Mouse (Mus musculus) CH12.LX (cell line): ENCODE measurements at regions not wholly inside any gene's neighbourhood (a gene's known extent, or its start where the extent isn't known, plus 50 kb on each side); places are given as distances from the start of the nearest gene placed in this dataset.

Experiments
- DNase-seq: peaks from one replicate; pipeline ENCODE4 v3.0.0-alpha.2; 2013; ENCODE audit errors: extremely low read depth
- H3K27ac ChIP-seq: 2 replicates; pipeline ENCODE4 v1.5.1; 2012; ENCODE audit warnings: low read depth, mild to moderate bottlenecking, control low read depth, moderate library complexity; ENCODE audit not compliant: insufficient read depth
- H3K27me3 ChIP-seq: replicated peaks from 2 replicates; pipeline ENCODE3; 2012; ENCODE audit warnings: inconsistent platforms
- H3K36me3 ChIP-seq, 2 experiments: replicated peaks in 1 of 2; 2 replicates each; pipeline versions ENCODE3 to v1.6.1; 2012; ENCODE audit warnings: inconsistent platforms in 1 of 2, low read length in 1 of 2, mild to moderate bottlenecking in 1 of 2, mixed read lengths in 1 of 2, moderate library complexity in 1 of 2; ENCODE audit not compliant: control insufficient read depth in 1 of 2, insufficient read depth in 1 of 2
- H3K4me1 ChIP-seq, 2 experiments: 2 replicates each; pipeline ENCODE4 v1.6.1; 2012; ENCODE audit warnings: inconsistent platforms in 1 of 2, moderate library complexity in 1 of 2; ENCODE audit not compliant: insufficient read depth in 2 of 2, control insufficient read depth in 1 of 2
- H3K4me2 ChIP-seq: 2 replicates; pipeline ENCODE4 v1.6.1; 2012; ENCODE audit warnings: low read depth, mild to moderate bottlenecking, control low read depth; ENCODE audit not compliant: poor library complexity, insufficient read depth, severe bottlenecking
- H3K4me3 ChIP-seq, 3 experiments: fragments of 150-350 bp in 1 of 3; sonication (generic) in 1 of 3; replicated peaks in 1 of 3; 2 replicates each; pipeline versions ENCODE3 to v1.5.1; 2011 to 2012; ENCODE audit warnings: low read depth in 2 of 3, low read length in 2 of 3, mild to moderate bottlenecking in 2 of 3, moderate library complexity in 2 of 3, control low read depth in 1 of 3, improper control_type of control experiment in 1 of 3, inconsistent platforms in 1 of 3, mixed read lengths in 1 of 3; ENCODE audit not compliant: poor library complexity in 1 of 3
- H3K79me2 ChIP-seq: replicated peaks from 2 replicates; pipeline ENCODE4 v1.6.1; 2012; ENCODE audit warnings: mild to moderate bottlenecking, moderate library complexity; ENCODE audit not compliant: control insufficient read depth, poor library complexity, insufficient read depth, severe bottlenecking; ENCODE audit errors: extremely low read depth
- H3K9ac ChIP-seq: 2 replicates; pipeline ENCODE4 v1.6.1; 2012; ENCODE audit warnings: low read depth, mild to moderate bottlenecking, control low read depth, moderate library complexity; ENCODE audit not compliant: insufficient read depth
- H3K9me3 ChIP-seq: replicated peaks from 2 replicates; pipeline ENCODE3; 2012; ENCODE audit warnings: low read length, inconsistent platforms, mixed read lengths
- BHLHE40 ChIP-seq: IDR thresholded peaks from 2 replicates; pipeline ENCODE4 v1.6.1; 2011; ENCODE audit warnings: mild to moderate bottlenecking, low read depth, low read length, improper control_type of control experiment
- CHD1 ChIP-seq: IDR thresholded peaks from 2 replicates; pipeline ENCODE4 v1.6.1; 2012; ENCODE audit warnings: low read depth, low read length, improper control_type of control experiment, inconsistent platforms
- CHD2 ChIP-seq: IDR thresholded peaks from 2 replicates; pipeline ENCODE4 v1.6.1; 2011; ENCODE audit warnings: low read length, improper control_type of control experiment
- CTCF ChIP-seq, 2 experiments: IDR thresholded peaks in 1 of 2; conservative IDR thresholded peaks in 1 of 2; 2 replicates each; pipeline ENCODE4 v1.5.1; 2011 to 2012; ENCODE audit warnings: low read depth in 2 of 2, low read length in 2 of 2, improper control_type of control experiment in 1 of 2, inconsistent platforms in 1 of 2, mild to moderate bottlenecking in 1 of 2, moderate library complexity in 1 of 2
- E2F4 ChIP-seq: IDR thresholded peaks from 2 replicates; pipeline ENCODE4 v1.6.1; 2011; ENCODE audit warnings: low read depth, low read length, improper control_type of control experiment; ENCODE audit not compliant: insufficient replicate concordance
- ELF1 ChIP-seq: IDR thresholded peaks from 2 replicates; pipeline ENCODE4 v1.6.1; 2014; ENCODE audit warnings: low read depth, mild to moderate bottlenecking, inconsistent platforms, low read length, improper control_type of control experiment
- EP300 ChIP-seq: IDR thresholded peaks from 2 replicates; pipeline ENCODE4 v1.6.1; 2011; ENCODE audit warnings: low read length, improper control_type of control experiment
- ETS1 ChIP-seq: conservative IDR thresholded peaks from 2 replicates; pipeline ENCODE4 v1.6.1; 2012; ENCODE audit warnings: low read depth, mild to moderate bottlenecking, inconsistent platforms, low read length, improper control_type of control experiment, moderate library complexity
- GABPA ChIP-seq: IDR thresholded peaks from 2 replicates; pipeline ENCODE4 v1.6.1; 2012; ENCODE audit warnings: low read depth, low read length, improper control_type of control experiment, inconsistent platforms; ENCODE audit not compliant: insufficient replicate concordance
- HCFC1 ChIP-seq: IDR thresholded peaks from 2 replicates; pipeline ENCODE4 v1.6.1; 2012; ENCODE audit warnings: low read depth, mild to moderate bottlenecking, inconsistent platforms, low read length, improper control_type of control experiment
- IRF4 ChIP-seq: IDR thresholded peaks from 2 replicates; pipeline ENCODE4 v1.6.1; 2014; ENCODE audit warnings: low read depth, mild to moderate bottlenecking, inconsistent platforms, low read length, improper control_type of control experiment
- JUN ChIP-seq: IDR thresholded peaks from 2 replicates; pipeline ENCODE4 v1.6.1; 2011; ENCODE audit warnings: low read depth, mild to moderate bottlenecking, low read length, improper control_type of control experiment, moderate library complexity; ENCODE audit not compliant: insufficient read depth
- KAT2A ChIP-seq: IDR thresholded peaks from 2 replicates; pipeline ENCODE4 v1.6.1; 2012; ENCODE audit warnings: low read length, improper control_type of control experiment, inconsistent platforms; ENCODE audit not compliant: insufficient replicate concordance
- MAFK ChIP-seq: IDR thresholded peaks from 2 replicates; pipeline ENCODE4 v1.6.1; 2011; ENCODE audit warnings: low read length, improper control_type of control experiment; ENCODE audit not compliant: insufficient replicate concordance
- MAX ChIP-seq: IDR thresholded peaks from 2 replicates; pipeline ENCODE4 v1.6.1; 2011; ENCODE audit warnings: low read length, improper control_type of control experiment
- MAZ ChIP-seq: IDR thresholded peaks from 2 replicates; pipeline ENCODE4 v1.6.1; 2012; ENCODE audit warnings: low read depth, mild to moderate bottlenecking, inconsistent platforms, low read length, improper control_type of control experiment, moderate library complexity
- MEF2A ChIP-seq: IDR thresholded peaks from 2 replicates; pipeline ENCODE4 v1.6.1; 2014; ENCODE audit warnings: low read depth, mild to moderate bottlenecking, inconsistent platforms, low read length, improper control_type of control experiment, borderline replicate concordance
- MXI1 ChIP-seq: IDR thresholded peaks from 2 replicates; pipeline ENCODE4 v1.6.1; 2011; ENCODE audit warnings: mild to moderate bottlenecking, low read depth, low read length, improper control_type of control experiment
- MYC ChIP-seq: IDR thresholded peaks from 2 replicates; pipeline ENCODE4 v1.6.1; 2011; ENCODE audit warnings: low read depth, mild to moderate bottlenecking, improper control_type of control experiment, low read length
- NRF1 ChIP-seq: IDR thresholded peaks from 2 replicates; pipeline ENCODE4 v1.6.1; 2014; ENCODE audit warnings: low read depth, mild to moderate bottlenecking, inconsistent platforms, low read length, improper control_type of control experiment, moderate library complexity
- PAX5 ChIP-seq: IDR thresholded peaks from 2 replicates; pipeline ENCODE4 v1.6.1; 2012; ENCODE audit warnings: low read length, inconsistent platforms, mixed read lengths
- POLR2A ChIP-seq: IDR thresholded peaks from 2 replicates; pipeline ENCODE4 v1.6.1; 2011; ENCODE audit warnings: low read depth, mild to moderate bottlenecking, improper control_type of control experiment, low read length
- RAD21 ChIP-seq: IDR thresholded peaks from 2 replicates; pipeline ENCODE4 v1.6.1; 2011; ENCODE audit warnings: low read depth, mild to moderate bottlenecking, low read length, improper control_type of control experiment, moderate library complexity
- RCOR1 ChIP-seq: conservative IDR thresholded peaks from 2 replicates; pipeline ENCODE4 v1.6.1; 2012; ENCODE audit warnings: low read depth, mild to moderate bottlenecking, inconsistent platforms, low read length, improper control_type of control experiment
- SIN3A ChIP-seq: IDR thresholded peaks from 2 replicates; pipeline ENCODE4 v1.6.1; 2012; ENCODE audit warnings: low read length, improper control_type of control experiment, inconsistent platforms
- SMC3 ChIP-seq: IDR thresholded peaks from 2 replicates; pipeline ENCODE4 v1.6.1; 2011; ENCODE audit warnings: low read depth, low read length, improper control_type of control experiment
- TCF12 ChIP-seq: IDR thresholded peaks from 2 replicates; pipeline ENCODE4 v1.6.1; 2014; ENCODE audit warnings: low read depth, mild to moderate bottlenecking, inconsistent platforms, low read length, improper control_type of control experiment
- UBTF ChIP-seq: IDR thresholded peaks from 2 replicates; pipeline ENCODE4 v1.6.1; 2012; ENCODE audit warnings: low read depth, mild to moderate bottlenecking, inconsistent platforms, low read length, improper control_type of control experiment, moderate library complexity
- USF1 ChIP-seq: IDR thresholded peaks from 2 replicates; pipeline ENCODE4 v1.6.1; 2014; ENCODE audit warnings: low read depth, mild to moderate bottlenecking, inconsistent platforms, low read length, improper control_type of control experiment
- USF2 ChIP-seq: conservative IDR thresholded peaks from 2 replicates; pipeline ENCODE4 v1.6.1; 2011; ENCODE audit warnings: low read depth, low read length, improper control_type of control experiment
- ZC3H11A ChIP-seq: IDR thresholded peaks from 2 replicates; pipeline ENCODE4 v1.6.1; 2012; ENCODE audit warnings: low read depth, mild to moderate bottlenecking, inconsistent platforms, low read length, improper control_type of control experiment
- ZMIZ1 ChIP-seq: IDR thresholded peaks from 2 replicates; pipeline ENCODE4 v1.6.1; 2012; ENCODE audit warnings: low read depth, mild to moderate bottlenecking, inconsistent platforms, low read length, improper control_type of control experiment
- ZNF384 ChIP-seq: IDR thresholded peaks from 2 replicates; pipeline ENCODE4 v1.6.1; 2012; ENCODE audit warnings: low read depth, low read length, improper control_type of control experiment, inconsistent platforms
- dilution Hi-C: fragments of 300-500 bp; cut with MboI; formaldehyde crosslinking; loops from 2 replicates; pipeline ENCODE4 v1.14.3; 2020; ENCODE audit warnings: low sequenced_read_pairs; ENCODE audit not compliant: extremely low pct_unique_long_range_greater_than_20kb, extremely low pct_ligation_motif_present
- in situ Hi-C: fragments of 300-500 bp; cut with MboI; formaldehyde crosslinking; loops from 3 replicates; pipeline ENCODE4 v1.14.3; 2019; ENCODE audit warnings: low sequenced_read_pairs, low pct_ligation_motif_present, low pct_unique_long_range_greater_than_20kb, mixed read lengths

DNA sequence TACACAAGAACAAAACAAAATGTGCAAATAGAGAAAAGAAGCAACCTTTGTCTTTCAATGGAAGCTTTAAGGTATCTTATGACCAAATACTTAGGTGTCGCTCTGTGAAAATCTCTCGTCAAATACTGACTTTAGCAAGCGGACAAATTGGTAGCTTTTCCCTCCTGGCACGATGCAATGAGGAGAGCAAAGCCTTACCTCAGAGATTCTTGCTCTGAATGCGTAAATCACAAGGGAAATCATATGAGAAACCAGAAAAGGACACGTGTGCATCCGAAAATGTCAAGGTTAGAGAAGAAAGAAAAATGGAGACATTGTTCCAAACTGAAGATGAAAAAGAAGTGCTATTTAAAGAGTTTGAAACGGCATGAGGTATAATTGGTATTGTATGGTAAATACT is 59.8 kb upstream of the Ralgps2 start (continued):
- TF ChIP-seq BHLHE40 (peak; percentile 74), MAZ (no peak), ELF1 (no peak), ZNF384 (no peak), RAD21 (no peak)

DNA sequence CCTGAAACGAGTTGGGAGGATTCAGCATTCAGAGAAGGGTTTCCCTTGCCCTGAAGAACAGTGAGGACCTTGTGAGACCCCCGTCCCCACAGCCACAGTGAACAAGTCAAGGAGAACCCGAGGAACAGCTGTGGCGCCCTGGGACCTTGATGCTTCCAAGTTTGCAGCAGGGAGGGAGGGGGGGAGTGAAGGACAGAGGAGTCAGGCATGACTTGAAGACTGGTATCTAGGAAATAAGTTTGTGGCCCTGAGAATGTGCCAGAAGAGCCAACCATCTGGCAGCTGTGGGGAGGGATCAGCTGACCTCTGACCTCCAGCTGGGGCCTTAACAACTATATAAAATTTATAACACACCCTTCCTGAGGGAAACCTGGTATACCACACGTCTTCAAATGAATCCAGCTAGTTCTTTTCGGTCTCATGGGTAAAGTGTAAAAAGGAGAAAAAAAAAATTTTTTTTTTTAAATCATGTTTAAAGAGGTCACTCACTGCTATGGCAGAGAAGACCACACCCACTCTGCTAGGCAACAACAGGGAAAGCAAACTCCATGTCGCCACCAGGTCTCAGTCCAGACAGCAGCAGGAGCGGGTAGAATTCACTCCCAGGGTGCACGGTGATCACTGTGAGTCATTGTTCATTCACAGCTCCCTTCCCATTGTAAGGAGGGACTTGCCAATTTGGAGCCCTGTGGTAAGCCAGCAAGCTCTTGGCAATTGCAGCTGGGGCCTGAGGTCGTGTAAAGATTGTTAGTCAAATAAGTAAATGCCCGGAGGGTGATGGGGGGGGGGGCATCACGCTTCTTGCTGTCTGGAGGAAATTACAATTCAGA is 58.3 kb upstream of the Ralgps2 start:
- Histone ChIP-seq H3K27ac (peak overlapping the region; percentile 97), H3K4me3 (no peak overlapping the region), H3K9me3 (no peaks in the 10 kb centered on the region), H3K27me3 (no peaks in the 10 kb centered on the region), H3K79me2 (no peaks in the 10 kb centered on the region), H3K4me1 (peaks cover 39 to 90% of the 10 kb centered on the region in 2 experiments), H3K9ac (peak overlapping the region; percentile 90), H3K36me3 (no peaks in the 10 kb centered on the region), H3K4me2 (peak overlapping the region; percentile 83)
- peak; percentile 71 for TF ChIP-seq ZNF384
- TF ChIP-seq ELF1: 0 out of 2 replicates have a peak, but pooled peaks have one; percentile 11
- TF ChIP-seq HCFC1: 0 out of 2 replicates have a peak, but pooled peaks have one; percentile 16
- peak; percentile 64; the same call in 1 of the 2 replicates for TF ChIP-seq MXI1
- TF ChIP-seq MAZ: peak; percentile 90
- TF ChIP-seq CTCF (conservative IDR thresholded peaks at IDR 0.05 in 1 of 2, IDR thresholded peaks at IDR 0.05 in 1 of 2; ENCODE audit: low read depth in 2 of 2, low read length in 2 of 2): no peak
- peak; percentile 82 for TF ChIP-seq IRF4
- TF ChIP-seq EP300: peak; percentile 58
- TF ChIP-seq SIN3A: peak; percentile 84
- TF ChIP-seq CHD2: peak; percentile 76
- no peak; the same call in 1 of the 2 replicates for TF ChIP-seq ZMIZ1
- no peak for TF ChIP-seq ZC3H11A
- peak; percentile 51; the same call in 1 of the 2 replicates for TF ChIP-seq POLR2A
- peak; percentile 82; the same call in 1 of the 2 replicates for TF ChIP-seq CHD1
- TF ChIP-seq MYC: peak; percentile 82
- TF ChIP-seq RCOR1: peak; percentile 38; the same call in 1 of the 2 replicates
- TF ChIP-seq KAT2A: 0 out of 2 replicates have a peak, but pooled peaks have one; percentile 45
- no peak for TF ChIP-seq USF2
- TF ChIP-seq NRF1: no peak
- peak; percentile 48; the same call in 1 of the 2 replicates for TF ChIP-seq MAX
- no peak for TF ChIP-seq E2F4
- 0 out of 2 replicates have a peak, but pooled peaks have one; percentile 37 for TF ChIP-seq UBTF
- TF ChIP-seq TCF12: peak; percentile 85
- TF ChIP-seq GABPA: no peak
- TF ChIP-seq RAD21: no peak; the same call in 1 of the 2 replicates
- TF ChIP-seq MEF2A: peak; percentile 87
- TF ChIP-seq PAX5: no peak
- TF ChIP-seq ETS1: peak; percentile 90
- TF ChIP-seq JUN: peak; percentile 17; the same call in 1 of the 2 replicates
- peak; percentile 84 for TF ChIP-seq BHLHE40
- no peak for TF ChIP-seq USF1
- peak; percentile 35 for TF ChIP-seq SMC3
- 0 out of 2 replicates have a peak, but pooled peaks have one; percentile 46 for TF ChIP-seq MAFK
- peak; percentile 92 for DNase-seq
- in situ Hi-C loops: loop anchor here (5.0 kb wide), 2 partner anchors 50 to 65 kb away; no protein-coding TSS in a partner anchor
- dilution Hi-C loops: no loop called here
